Mouse (Mus musculus): ENCODE measurements around the gene Ifnar2.

- TF ChIP-seq HCFC1 (IDR thresholded peaks at IDR 0.05; ENCODE audit: borderline replicate concordance, insufficient read depth, low read length) (no peak), ZNF384 (IDR thresholded peaks at IDR 0.05; ENCODE audit: low read depth, low read length) (no peak), MAFK (IDR thresholded peaks at IDR 0.05; ENCODE audit: insufficient read depth, low read depth, low read length) (no peak)
Observed at GRCm38 (mm10) chr16:91376701-91377100, 4.1 kb downstream of the Ifnar2 start.
